Mouse (Mus musculus) heart, postnatal 36 days (tissue): Measurements from ENCODE around the gene Manf. TPM values are rescaled to one million over a fixed set of nuclear protein-coding genes. Genes with fewer than 3 reads are reported as not detected.
A peak's percentile ranks its signal among the peaks of the same experiment; 100 is the strongest.

Experiments used
- DNase-seq, 2 experiments: peaks; one replicate each; pipeline ENCODE4 v3.0.0; 2021 to 2022
- intact Hi-C: fragments of 180-260 bp; cut with DNase I; formaldehyde crosslinking; loops from one replicate; pipeline ENCODE4 v1.15.1; 2025
- total RNA-seq, 2 experiments: library from RNA; stranded (reverse); gene quantifications; 2 replicates each; pipeline ENCODE4 v1.2.3; 2021

Manf gene
- total RNA-seq, 2 experiments from 2014 or later, result 99.1 to 164 TPM

DNA sequence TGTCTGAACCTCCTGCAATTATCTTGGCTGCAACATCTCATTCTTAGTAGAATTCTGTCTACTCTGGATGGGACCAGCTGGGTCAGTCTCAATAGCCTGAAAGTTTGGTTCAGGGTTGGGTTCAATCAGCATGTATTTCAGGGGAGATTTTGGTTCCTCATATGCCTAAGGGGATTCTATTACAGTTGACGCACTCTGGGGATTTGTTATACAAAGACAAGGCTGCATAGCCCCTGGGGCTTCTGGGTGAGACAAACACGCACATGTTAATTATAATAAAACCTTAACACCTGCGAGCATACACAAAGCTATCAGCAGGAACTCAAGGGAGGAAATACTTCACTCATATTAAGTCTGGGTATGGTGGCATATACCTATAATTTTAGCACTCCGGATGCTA lies 85.3 kb downstream of the Manf start:
- intact Hi-C loops, result no loop called here
- DNase-seq, result no peak

DNA sequence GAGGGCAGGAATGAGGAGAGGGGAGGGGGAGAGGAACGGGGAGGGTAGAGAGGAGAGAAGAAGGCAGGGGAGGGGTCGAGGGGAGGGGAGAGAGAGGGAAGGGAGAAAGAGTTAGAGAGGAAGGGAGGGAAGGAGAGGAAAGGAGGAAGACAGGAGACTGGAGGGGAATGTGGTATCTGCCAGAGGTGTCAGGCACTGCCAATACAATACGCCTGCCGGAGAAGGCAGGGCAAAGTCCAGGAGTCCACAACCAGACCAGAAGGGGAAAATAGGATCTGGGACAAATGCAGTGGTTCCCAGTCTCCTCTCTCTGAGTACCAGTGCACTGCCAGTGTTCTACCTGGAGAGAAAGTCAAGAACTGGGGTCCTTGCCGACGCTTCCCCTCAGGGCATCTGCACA lies 100.9 kb downstream of the Manf start:
- DNase-seq, result no peak
- intact Hi-C loops, result no loop called here

- peak in 1 of 2 experiments; percentile 4 for DNase-seq
- intact Hi-C loops, result loop anchor here (2.0 kb wide), 1 partner anchor 31 kb away; the partner anchor contains the start of gene Dcaf1
These were observed 102.4 kb downstream of the Manf start for GRCm38 (mm10) chr9:106789363-106789762.

GRCm38 (mm10) chr9:106788812-106789321 lies 102.9 kb downstream of the Manf start, which contains the start of gene Rad54l2:
TSS of gene Rad54l2 (minus strand) at chr9:106789194.
- peak; percentile 89 to 92 for DNase-seq
- intact Hi-C loops, result loop anchor here (2.0 kb wide), 1 partner anchor 32 kb away; the partner anchor contains the start of gene Dcaf1

Other genes starting within 250 kb of the Manf start
- gene Grm2, start 235.9 kb downstream of the Manf start, total RNA-seq, result not detected
- gene Tex264, start 206.1 kb downstream of the Manf start, total RNA-seq, result 10 to 100 TPM; 45.8 to 48.8 TPM
- gene Rad54l2, start 102.8 kb downstream of the Manf start, total RNA-seq, result 10 to 100 TPM in 1 of 2 experiments, 1 to 10 TPM in 1; 9.1 to 10.2 TPM
- gene Dcaf1, start 70.1 kb downstream of the Manf start, total RNA-seq, result 10 to 100 TPM; 22.4 to 30.8 TPM
- gene Rbm15b, start 4.6 kb downstream of the Manf start, total RNA-seq, result 10 to 100 TPM; 11.3 to 14.9 TPM